Mouse (Mus musculus) heart, postnatal 0 days (tissue): ENCODE measurements around the gene Ccl25. TPM values are rescaled to one million over a fixed set of nuclear protein-coding genes. Genes with fewer than 3 reads are reported as not detected.

ENCODE experiments used
- ATAC-seq: fragments of 200-750 bp; cut with Nextera tagmentation; 2 replicates; pipeline ENCODE4 v1.8.0; 2017; ENCODE audit warnings: low read depth, moderate number of reproducible peaks, moderate library complexity; ENCODE audit not compliant: insufficient read depth
- DNase-seq: peaks from one replicate; pipeline ENCODE4 v3.0.0-alpha.2; 2016; ENCODE audit warnings: low spot score
- H3K27ac ChIP-seq: fragments of 300-500 bp; sonication (generic); 2 replicates; pipeline ENCODE4 v1.5.1; 2014; ENCODE audit warnings: low read depth, mild to moderate bottlenecking
- H3K27me3 ChIP-seq: fragments of 300-500 bp; sonication (generic); 2 replicates; pipeline ENCODE4 v1.6.1; 2014; ENCODE audit warnings: low read length, mixed read lengths; ENCODE audit not compliant: control insufficient read depth, insufficient read depth
- H3K36me3 ChIP-seq: fragments of 300-500 bp; sonication (generic); replicated peaks from 2 replicates; pipeline ENCODE4 v1.6.1; 2014; ENCODE audit warnings: low read length, mixed read lengths; ENCODE audit not compliant: control insufficient read depth, insufficient read depth
- H3K4me1 ChIP-seq: fragments of 300-500 bp; sonication (generic); 2 replicates; pipeline ENCODE4 v1.6.1; 2014; ENCODE audit warnings: antibody characterized with exemption; ENCODE audit not compliant: control insufficient read depth, insufficient read depth
- H3K4me2 ChIP-seq: fragments of 300-500 bp; sonication (generic); 2 replicates; pipeline ENCODE4 v1.6.1; 2014; ENCODE audit warnings: low read depth, mild to moderate bottlenecking, low read length, moderate library complexity
- H3K4me3 ChIP-seq: fragments of 300-500 bp; sonication (generic); 2 replicates; pipeline ENCODE4 v1.5.1; 2014; ENCODE audit warnings: low read depth, low read length
- H3K9ac ChIP-seq: fragments of 300-500 bp; sonication (generic); replicated peaks from 2 replicates; pipeline ENCODE4 v1.6.1; 2014; ENCODE audit warnings: low read depth, low read length, mixed read lengths
- H3K9me3 ChIP-seq: fragments of 300-500 bp; sonication (generic); replicated peaks from 2 replicates; pipeline ENCODE4 v1.6.1; 2016; ENCODE audit warnings: low read length; ENCODE audit not compliant: control insufficient read depth
- CTCF ChIP-seq: IDR thresholded peaks from 2 replicates; pipeline ENCODE4 v1.5.1; 2016; ENCODE audit warnings: antibody characterized with exemption, control low read depth, low read depth
- EP300 ChIP-seq: IDR thresholded peaks from 2 replicates; pipeline ENCODE4 v1.6.1; 2016; ENCODE audit warnings: antibody characterized with exemption, low read depth
- WGBS: fragments of 180-500 bp; shearing (Covaris S2); extraction: QIAGEN DNeasy Blood & Tissue Kit; methylation state at CpG from one replicate; pipeline ENCODE4 v1.1.7; 2014; 5-methylcytosine and 5-hydroxymethylcytosine counted together
- polyA plus RNA-seq: library from polyadenylated mRNA; unstranded; fragments of >200 nt; fragmentation: Nextera tagmentation; extraction: Ambion mirVana; gene quantifications from 2 replicates; pipeline ENCODE4 v1.2.1, GENCODE M21; 2015
- total RNA-seq: library from RNA; depleted of rRNA; stranded (reverse); fragments of >200 nt; gene quantifications from 2 replicates; pipeline ENCODE4 v1.2.3, GENCODE M21; 2014; ENCODE audit warnings: low replicate concordance

The Ccl25 gene
- total and polyA plus RNA-seq, 2 experiments from 2014 or later, result 5.8 to 7.9 TPM

DNA sequence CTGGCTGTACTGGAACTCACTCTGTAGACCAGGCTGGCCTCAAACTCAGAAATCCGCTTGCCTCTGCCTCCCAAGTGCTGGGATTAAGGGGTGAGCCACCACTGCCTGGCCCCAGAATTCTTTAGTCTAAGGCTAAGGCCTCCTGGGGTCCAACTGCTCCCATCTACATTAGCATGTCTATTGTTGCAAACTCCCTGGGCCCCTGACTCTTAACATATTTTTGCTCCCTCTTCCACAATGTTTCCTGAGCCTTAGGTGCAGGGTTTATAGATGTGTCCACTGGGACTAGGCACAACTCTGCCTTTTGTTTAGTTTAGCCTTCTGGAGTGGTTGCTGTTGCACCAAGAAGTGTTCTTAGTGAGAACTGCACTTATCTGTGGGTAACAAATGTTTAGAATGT, 29.5 kb downstream of the Ccl25 start:
- ATAC-seq (no peak), DNase-seq (no peak)
- no peak overlapping the region for H3K4me3 ChIP-seq
- no peaks in the 10 kb centered on the region for H3K36me3 ChIP-seq
- H3K9ac ChIP-seq, result no peak overlapping the region
- WGBS, result 71% methylated on average over 1 of the region's 1 CpGs
- no peaks in the 10 kb centered on the region for H3K9me3 ChIP-seq
- H3K27ac ChIP-seq, result no peak overlapping the region
- no peaks in the 10 kb centered on the region for H3K4me1 ChIP-seq
- no peak overlapping the region for H3K4me2 ChIP-seq
- no peaks in the 10 kb centered on the region for H3K27me3 ChIP-seq
- TF ChIP-seq CTCF, result no peak
- TF ChIP-seq EP300, result no peak

DNA sequence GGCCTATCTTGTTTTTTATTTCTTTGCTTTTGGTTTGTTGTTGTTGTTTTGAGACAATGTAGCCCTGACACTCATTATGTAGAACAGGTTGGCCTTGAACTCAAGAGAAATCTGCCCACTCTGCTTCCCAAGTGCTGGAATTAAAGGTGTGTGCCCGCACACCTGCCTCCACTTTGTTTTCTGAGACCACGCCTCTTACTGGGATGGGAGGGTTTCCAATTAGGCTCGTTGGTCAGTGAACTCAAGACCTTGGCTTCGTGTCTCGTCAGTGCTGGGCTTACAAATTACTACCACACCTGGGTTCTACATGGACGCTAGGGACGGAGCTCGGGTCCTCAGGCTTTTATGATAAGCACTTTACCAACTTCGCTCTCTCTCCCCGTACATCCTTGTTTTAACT, 30.4 kb downstream of the Ccl25 start:
- whole genome bisulfite sequencing, result 85% methylated on average over 10 of the region's 10 CpGs
- Histone ChIP-seq H3K27ac (no peak overlapping the region), H3K9ac (no peak overlapping the region), H3K4me3 (no peak overlapping the region), H3K9me3 (no peaks in the 10 kb centered on the region), H3K27me3 (no peaks in the 10 kb centered on the region), H3K36me3 (no peaks in the 10 kb centered on the region), H3K4me1 (no peaks in the 10 kb centered on the region), H3K4me2 (no peak overlapping the region)
- DNase-seq, result no peak
- TF ChIP-seq CTCF, result no peak
- TF ChIP-seq EP300, result no peak
- ATAC-seq, result no peak

DNA sequence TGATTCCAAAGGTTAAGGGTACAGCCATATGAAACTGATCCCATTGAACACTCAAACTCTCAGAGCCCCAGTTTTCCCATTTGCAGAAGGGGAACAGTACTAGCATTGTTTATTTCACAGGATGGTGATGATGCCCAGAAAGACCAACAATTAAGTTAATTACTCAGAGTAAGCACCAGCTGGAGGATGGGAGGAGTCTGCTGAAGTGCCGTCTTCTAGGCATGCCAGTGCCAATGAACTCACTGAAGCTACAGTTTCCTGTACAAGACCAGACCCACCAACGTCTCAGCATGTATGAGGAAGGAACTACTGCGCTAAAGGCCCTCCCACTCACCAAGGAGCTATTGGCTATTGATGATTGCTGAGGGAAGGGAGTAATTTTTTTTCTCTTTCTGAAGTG, 34.4 kb downstream of the Ccl25 start:
- Histone ChIP-seq H3K9me3 (no peaks in the 10 kb centered on the region), H3K36me3 (no peaks in the 10 kb centered on the region), H3K4me2 (no peak overlapping the region), H3K4me3 (no peak overlapping the region), H3K9ac (no peak overlapping the region), H3K27me3 (no peaks in the 10 kb centered on the region), H3K27ac (no peak overlapping the region), H3K4me1 (no peaks in the 10 kb centered on the region)
- no peak for DNase-seq
- WGBS, result 73% methylated on average over 3 of the region's 3 CpGs
- ATAC-seq, result no peak
- TF ChIP-seq EP300, result no peak
- TF ChIP-seq CTCF, result no peak

- H3K4me3 ChIP-seq, result no peak overlapping the region
- H3K9me3 ChIP-seq, result no peaks in the 10 kb centered on the region
- H3K4me1 ChIP-seq, result no peaks in the 10 kb centered on the region
- H3K9ac ChIP-seq, result no peak overlapping the region
- no peaks in the 10 kb centered on the region for H3K27me3 ChIP-seq
- H3K36me3 ChIP-seq, result no peaks in the 10 kb centered on the region
- WGBS, result 70% methylated on average over 2 of the region's 2 CpGs
- DNase-seq, result no peak
- TF ChIP-seq CTCF (no peak), EP300 (no peak)
- H3K4me2 ChIP-seq, result no peak overlapping the region
- no peak for ATAC-seq
- H3K27ac ChIP-seq, result no peak overlapping the region
These were observed 35.9 kb downstream of the Ccl25 start for GRCm38 (mm10) chr8:4360922-4361321.

GRCm38 (mm10) chr8:4366189-4366588, 41.2 kb downstream of the Ccl25 start:
- H3K36me3 ChIP-seq, result no peaks in the 10 kb centered on the region
- H3K9me3 ChIP-seq, result no peaks in the 10 kb centered on the region
- no peak overlapping the region for H3K4me3 ChIP-seq
- TF ChIP-seq CTCF (no peak), EP300 (no peak)
- ATAC-seq (no peak), DNase-seq (no peak)
- no peak overlapping the region for H3K9ac ChIP-seq
- H3K27me3 ChIP-seq, result no peaks in the 10 kb centered on the region
- no peak overlapping the region for H3K4me2 ChIP-seq
- no peak overlapping the region for H3K27ac ChIP-seq
- no peaks in the 10 kb centered on the region for H3K4me1 ChIP-seq
- 80% methylated on average over 3 of the region's 3 CpGs for WGBS

DNA sequence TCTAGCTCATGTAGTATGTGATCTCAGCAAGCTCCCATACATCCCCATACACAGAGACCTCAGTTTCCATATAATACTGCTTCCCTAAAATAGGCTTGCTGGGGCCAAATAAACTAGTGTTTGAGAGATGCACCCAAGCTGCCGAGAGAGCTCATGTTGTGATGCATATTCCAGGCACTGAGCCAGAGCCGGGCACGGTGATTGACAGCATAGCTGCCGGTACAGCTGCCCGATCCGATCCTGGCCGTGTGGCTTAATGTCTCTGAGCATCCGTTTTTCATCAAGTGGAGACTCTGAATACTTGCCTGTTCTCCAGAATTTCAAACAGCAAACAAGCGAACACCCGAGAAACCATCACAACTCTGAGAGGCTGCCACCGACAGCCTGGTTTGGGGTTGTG, 42.8 kb downstream of the Ccl25 start:
- Histone ChIP-seq H3K4me1 (no peaks in the 10 kb centered on the region), H3K27ac (no peak overlapping the region), H3K4me3 (no peak overlapping the region), H3K4me2 (no peak overlapping the region), H3K9me3 (no peaks in the 10 kb centered on the region), H3K27me3 (no peaks in the 10 kb centered on the region), H3K9ac (no peak overlapping the region), H3K36me3 (no peaks in the 10 kb centered on the region)
- TF ChIP-seq EP300, result no peak
- no peak for TF ChIP-seq CTCF
- no peak for ATAC-seq
- WGBS, result 43% methylated on average over 11 of the region's 11 CpGs
- DNase-seq, result no peak
